Mouse (Mus musculus) right cerebral cortex, postnatal 14 days (tissue): ENCODE measurements at regions not wholly inside any gene's neighbourhood (a gene's known extent, or its start where the extent isn't known, plus 50 kb on each side); places are given as distances from the start of the nearest gene placed in this dataset.
A peak's percentile ranks its signal among the peaks of the same experiment; 100 is the strongest.

ENCODE experiments used
- DNase-seq: peaks from one replicate; pipeline ENCODE4 v3.0.0; 2022

- DNase-seq = no peak
These were observed 103.5 kb upstream of the Fut8 start for GRCm38 (mm10) chr12:77134306-77135010.

GRCm38 (mm10) chr12:77133465-77134305 lies 104.2 kb upstream of the Fut8 start:
- DNase-seq = no peak

GRCm38 (mm10) chr12:77131328-77131727 lies 106.6 kb upstream of the Fut8 start:
- no peak for DNase-seq

GRCm38 (mm10) chr12:77130526-77130925 lies 107.4 kb upstream of the Fut8 start:
- no peak for DNase-seq

GRCm38 (mm10) chr12:77124267-77124666 lies 113.7 kb upstream of the Fut8 start:
- no peak for DNase-seq

- DNase-seq = no peak
These were observed 124.4 kb upstream of the Fut8 start for GRCm38 (mm10) chr12:77113516-77113915.

GRCm38 (mm10) chr12:77112133-77112532 lies 125.8 kb upstream of the Fut8 start:
- DNase-seq = no peak

GRCm38 (mm10) chr12:77107251-77107650 lies 130.7 kb upstream of the Fut8 start:
- no peak for DNase-seq

- no peak for DNase-seq
These were observed 131.9 kb upstream of the Fut8 start for GRCm38 (mm10) chr12:77105887-77106600.

GRCm38 (mm10) chr12:77100482-77100881 lies 137.4 kb upstream of the Fut8 start:
- no peak for DNase-seq

- DNase-seq = no peak
These were observed 137.5 kb upstream of the Max start for GRCm38 (mm10) chr12:77099521-77099920.

GRCm38 (mm10) chr12:77098821-77099220 lies 136.8 kb upstream of the Max start:
- no peak for DNase-seq

- DNase-seq = no peak
These were observed 135.8 kb upstream of the Max start for GRCm38 (mm10) chr12:77097831-77098230.

GRCm38 (mm10) chr12:77096461-77096860 lies 134.5 kb upstream of the Max start:
- DNase-seq = no peak

- peak; percentile 7 for DNase-seq
These were observed 133.3 kb upstream of the Max start for GRCm38 (mm10) chr12:77094999-77095915.

- DNase-seq = no peak
These were observed 132.2 kb upstream of the Max start for GRCm38 (mm10) chr12:77094168-77094567.

- DNase-seq = peak; percentile 19
These were observed 130.7 kb upstream of the Max start for GRCm38 (mm10) chr12:77092741-77093140.

- no peak for DNase-seq
These were observed 130.1 kb upstream of the Max start for GRCm38 (mm10) chr12:77092143-77092542.

- no peak for DNase-seq
These were observed 129.7 kb upstream of the Max start for GRCm38 (mm10) chr12:77091700-77092099.

- no peak for DNase-seq
These were observed 128.5 kb upstream of the Max start for GRCm38 (mm10) chr12:77090525-77090924.

- no peak for DNase-seq
These were observed 127.8 kb upstream of the Max start for GRCm38 (mm10) chr12:77089624-77090278.

GRCm38 (mm10) chr12:77088452-77088851 lies 126.5 kb upstream of the Max start:
- no peak for DNase-seq
